Mouse (Mus musculus) sigmoid colon, adult 10 weeks (tissue): ENCODE results near the gene Ormdl1. TPM values are rescaled to one million over a fixed set of nuclear protein-coding genes. Genes with fewer than 3 reads are reported as not detected.

Source experiments
- polyA plus RNA-seq: library from polyadenylated mRNA; stranded (reverse); fragments of 350-450 nt; fragmentation: Illumina TruSeq; extraction: RNeasy Lipid Tissue Mini Kit (QIAGEN cat#74804); gene quantifications from one replicate; pipeline ENCODE4 v1.2.3, GENCODE M21; 2014; ENCODE audit warnings: low read depth, low replicate concordance

Gene Ormdl1
- 83.0 TPM for polyA plus RNA-seq

GRCm38 (mm10) chr1:53296581-53297383, at the start of gene Ormdl1, which contains the start of the genes Pms1 and Gm28778:
Gene Ormdl1 (plus strand): TSS chr1:53297095.
Gene Pms1 (minus strand): TSS chr1:53297018.
Gene Gm28778 (plus strand): TSS chr1:53297111.

GRCm38 (mm10) chr1:53312989-53313967, 16.4 kb downstream of the Ormdl1 start, which contains the start of gene Osgepl1:
Gene Osgepl1 (plus strand): TSS chr1:53313624.

GRCm38 (mm10) chr1:53352327-53353261, 55.7 kb downstream of the Ormdl1 start, which contains the start of the genes Asdurf, Gm28551 and Asnsd1:
Gene Asdurf (minus strand): TSS chr1:53352619.
Gene Gm28551 (minus strand): TSS chr1:53352667.
Gene Asnsd1 (minus strand): TSS chr1:53352752.

Other genes with a start within 250 kb of the Ormdl1 start
- 0.28 TPM for gene Mstn, start 235.5 kb upstream of the Ormdl1 start, polyA plus RNA-seq
- not detected for gene 1700019A02Rik, start 109.5 kb upstream of the Ormdl1 start, polyA plus RNA-seq
- gene Pms1, start 77 bp upstream of the Ormdl1 start, polyA plus RNA-seq = 9.5 TPM
- not detected for gene Gm28778, start within 50 bp of the Ormdl1 start, polyA plus RNA-seq
- gene Osgepl1, start 16.5 kb downstream of the Ormdl1 start, polyA plus RNA-seq = 41.1 TPM
- 209 TPM for gene Asdurf, start 55.5 kb downstream of the Ormdl1 start, polyA plus RNA-seq
- gene Gm28551, start 55.6 kb downstream of the Ormdl1 start, polyA plus RNA-seq = not detected
- 95.0 TPM for gene Asnsd1, start 55.7 kb downstream of the Ormdl1 start, polyA plus RNA-seq